Mouse (Mus musculus) MEL (cell line): ENCODE results near the gene Zfp282. TPM values are rescaled to one million over a fixed set of nuclear protein-coding genes. Genes with fewer than 3 reads are reported as not detected.
A peak's percentile ranks its signal among the peaks of the same experiment; 100 is the strongest.

Experiments
- DNase-seq: peaks from one replicate; pipeline ENCODE4 v3.0.0; 2011; ENCODE audit warnings: low read depth, low spot score
- H3K27ac ChIP-seq: 2 replicates; pipeline ENCODE4 v1.5.1; 2012; ENCODE audit warnings: low read depth, mild to moderate bottlenecking, control low read depth, low read length, moderate library complexity; ENCODE audit not compliant: control insufficient read depth
- H3K27me3 ChIP-seq, 2 experiments: fragments of 150-350 bp in 1 of 2; sonication (generic) in 1 of 2; 2 replicates each; pipeline ENCODE4 v1.6.1; 2012; ENCODE audit warnings: low read length in 2 of 2, mild to moderate bottlenecking in 2 of 2, improper control_type of control experiment in 1 of 2, moderate library complexity in 1 of 2; ENCODE audit not compliant: insufficient read depth in 2 of 2, control insufficient read depth in 1 of 2
- H3K36me3 ChIP-seq, 2 experiments: 2 replicates each; pipeline ENCODE4 v1.6.1; 2012 to 2014; ENCODE audit warnings: low read length in 2 of 2, improper control_type of control experiment in 1 of 2, inconsistent platforms in 1 of 2, mild to moderate bottlenecking in 1 of 2; ENCODE audit not compliant: insufficient read depth in 2 of 2, control insufficient read depth in 1 of 2
- H3K4me1 ChIP-seq, 2 experiments: fragments of 150-350 bp in 1 of 2; sonication (generic) in 1 of 2; 2 replicates each; pipeline ENCODE4 v1.6.1; 2012; ENCODE audit warnings: low read length in 2 of 2, improper control_type of control experiment in 1 of 2, mild to moderate bottlenecking in 1 of 2; ENCODE audit not compliant: insufficient read depth in 2 of 2, control insufficient read depth in 1 of 2
- H3K4me3 ChIP-seq, 2 experiments: fragments of 150-350 bp in 1 of 2; sonication (generic) in 1 of 2; 2 replicates each; pipeline ENCODE4 v1.5.1; 2012; ENCODE audit warnings: low read depth in 2 of 2, low read length in 2 of 2, mild to moderate bottlenecking in 2 of 2, moderate library complexity in 2 of 2, control low read depth in 1 of 2, improper control_type of control experiment in 1 of 2; ENCODE audit not compliant: control insufficient read depth in 1 of 2, insufficient read depth in 1 of 2
- H3K79me2 ChIP-seq: 2 replicates; pipeline ENCODE4 v1.6.1; 2012; ENCODE audit warnings: mild to moderate bottlenecking, low read length, moderate library complexity; ENCODE audit not compliant: control insufficient read depth, poor library complexity, insufficient read depth
- H3K9ac ChIP-seq: 2 replicates; pipeline ENCODE4 v1.6.1; 2012; ENCODE audit warnings: low read depth, mild to moderate bottlenecking, control low read depth, low read length, moderate library complexity; ENCODE audit not compliant: control insufficient read depth, poor library complexity, severe bottlenecking
- H3K9me3 ChIP-seq: fragments of 150-350 bp; sonication (generic); replicated peaks from 2 replicates; pipeline ENCODE4 v1.6.1; 2012; ENCODE audit warnings: mild to moderate bottlenecking, low read length, improper control_type of control experiment, moderate library complexity; ENCODE audit not compliant: insufficient read depth
- CHD1 ChIP-seq: IDR thresholded peaks from 2 replicates; pipeline ENCODE4 v1.6.1; 2012; ENCODE audit warnings: low read depth, mild to moderate bottlenecking, inconsistent platforms, low read length, improper control_type of control experiment
- CHD2 ChIP-seq: IDR thresholded peaks from 2 replicates; pipeline ENCODE4 v1.6.1; 2011; ENCODE audit warnings: low read length, improper control_type of control experiment
- CTCF ChIP-seq, 3 experiments: IDR thresholded peaks in 2 of 3; conservative IDR thresholded peaks in 1 of 3; 2 replicates each; pipeline ENCODE4 v1.5.1; 2011 to 2012; ENCODE audit warnings: low read length in 3 of 3, low read depth in 2 of 3, mild to moderate bottlenecking in 2 of 3, improper control_type of control experiment in 1 of 3, inconsistent platforms in 1 of 3, mixed read lengths in 1 of 3, moderate library complexity in 1 of 3; ENCODE audit not compliant: control insufficient read depth in 1 of 3, insufficient read depth in 1 of 3, poor library complexity in 1 of 3, severe bottlenecking in 1 of 3
- ELF1 ChIP-seq: IDR thresholded peaks from 2 replicates; pipeline ENCODE4 v1.6.1; 2014; ENCODE audit warnings: low read depth, mild to moderate bottlenecking, inconsistent platforms, low read length, improper control_type of control experiment, moderate library complexity
- EP300 ChIP-seq, 2 experiments: IDR thresholded peaks; 2 replicates each; pipeline ENCODE4 v1.6.1; 2011; ENCODE audit warnings: improper control_type of control experiment in 2 of 2, low read length in 2 of 2, low read depth in 1 of 2, mild to moderate bottlenecking in 1 of 2
- GABPA ChIP-seq: IDR thresholded peaks from 2 replicates; pipeline ENCODE4 v1.6.1; 2012; ENCODE audit warnings: low read depth, mild to moderate bottlenecking, inconsistent platforms, low read length, improper control_type of control experiment, moderate library complexity
- HCFC1 ChIP-seq: IDR thresholded peaks from 2 replicates; pipeline ENCODE4 v1.6.1; 2012; ENCODE audit warnings: low read depth, mild to moderate bottlenecking, inconsistent platforms, low read length, improper control_type of control experiment, moderate library complexity
- JUND ChIP-seq: IDR thresholded peaks from 2 replicates; pipeline ENCODE4 v1.6.1; 2011; ENCODE audit warnings: low read depth, mild to moderate bottlenecking, improper control_type of control experiment, low read length
- MAFK ChIP-seq: IDR thresholded peaks from 2 replicates; pipeline ENCODE4 v1.6.1; 2011; ENCODE audit warnings: low read depth, mild to moderate bottlenecking, low read length, improper control_type of control experiment, borderline replicate concordance
- MAX ChIP-seq: IDR thresholded peaks from 2 replicates; pipeline ENCODE4 v1.6.1; 2011; ENCODE audit warnings: low read length, improper control_type of control experiment
- MAZ ChIP-seq: IDR thresholded peaks from 2 replicates; pipeline ENCODE4 v1.6.1; 2012; ENCODE audit warnings: low read depth, mild to moderate bottlenecking, inconsistent platforms, low read length, improper control_type of control experiment
- MEF2A ChIP-seq: IDR thresholded peaks from 2 replicates; pipeline ENCODE4 v1.6.1; 2014; ENCODE audit warnings: low read depth, mild to moderate bottlenecking, inconsistent platforms, low read length, improper control_type of control experiment; ENCODE audit not compliant: poor library complexity, insufficient replicate concordance, severe bottlenecking; ENCODE audit errors: extremely low read depth
- MXI1 ChIP-seq: IDR thresholded peaks from 2 replicates; pipeline ENCODE4 v1.6.1; 2011; ENCODE audit warnings: mild to moderate bottlenecking, low read depth, low read length, improper control_type of control experiment
- NELFE ChIP-seq: IDR thresholded peaks from 2 replicates; pipeline ENCODE4 v1.6.1; 2011; ENCODE audit warnings: low read depth, low read length, improper control_type of control experiment
- POLR2A ChIP-seq, 2 experiments: IDR thresholded peaks; 2 replicates each; pipeline ENCODE4 v1.6.1; 2011 to 2012; ENCODE audit warnings: low read length in 2 of 2, mild to moderate bottlenecking in 2 of 2, control low read depth in 1 of 2, improper control_type of control experiment in 1 of 2, low read depth in 1 of 2, moderate library complexity in 1 of 2; ENCODE audit not compliant: control insufficient read depth in 1 of 2, insufficient read depth in 1 of 2, poor library complexity in 1 of 2
- RAD21 ChIP-seq: IDR thresholded peaks from 2 replicates; pipeline ENCODE4 v1.6.1; 2011; ENCODE audit warnings: mild to moderate bottlenecking, low read depth, low read length, improper control_type of control experiment
- RCOR1 ChIP-seq: IDR thresholded peaks from 2 replicates; pipeline ENCODE4 v1.6.1; 2012; ENCODE audit warnings: low read depth, mild to moderate bottlenecking, inconsistent platforms, low read length, improper control_type of control experiment
- SIN3A ChIP-seq: IDR thresholded peaks from 2 replicates; pipeline ENCODE4 v1.6.1; 2012; ENCODE audit warnings: low read length, improper control_type of control experiment, inconsistent platforms
- TCF12 ChIP-seq: IDR thresholded peaks from 2 replicates; pipeline ENCODE4 v1.6.1; 2014; ENCODE audit warnings: low read depth, mild to moderate bottlenecking, inconsistent platforms, low read length, improper control_type of control experiment, moderate library complexity
- UBTF ChIP-seq: IDR thresholded peaks from 2 replicates; pipeline ENCODE4 v1.6.1; 2012; ENCODE audit warnings: low read depth, mild to moderate bottlenecking, inconsistent platforms, low read length, improper control_type of control experiment, moderate library complexity, borderline replicate concordance; ENCODE audit not compliant: insufficient read depth
- USF2 ChIP-seq, 2 experiments: IDR thresholded peaks; 2 replicates each; pipeline ENCODE4 v1.6.1; 2011 to 2012; ENCODE audit warnings: improper control_type of control experiment in 2 of 2, low read length in 2 of 2, borderline replicate concordance in 1 of 2, inconsistent platforms in 1 of 2, low read depth in 1 of 2, mild to moderate bottlenecking in 1 of 2; ENCODE audit not compliant: insufficient read depth in 1 of 2
- ZMIZ1 ChIP-seq: IDR thresholded peaks from 2 replicates; pipeline ENCODE4 v1.6.1; 2012; ENCODE audit warnings: low read depth, mild to moderate bottlenecking, inconsistent platforms, low read length, improper control_type of control experiment, moderate library complexity
- ZNF384 ChIP-seq: IDR thresholded peaks from 2 replicates; pipeline ENCODE4 v1.6.1; 2012; ENCODE audit warnings: low read depth, mild to moderate bottlenecking, inconsistent platforms, low read length, improper control_type of control experiment
- polyA plus RNA-seq, 2 experiments: library from polyadenylated mRNA; stranded (reverse) in 1 of 2; unstranded in 1 of 2; fragments of >175 nt in 1 of 2; fragments of >200 nt in 1 of 2; gene quantifications; 2 replicates each; pipeline versions ENCODE4 v1.2.1 to v1.2.4; 2012; ENCODE audit warnings: low replicate concordance in 2 of 2, low read depth in 1 of 2; ENCODE audit not compliant: insufficient read length in 2 of 2, insufficient read depth in 1 of 2, missing spikeins in 1 of 2
- total RNA-seq: library from RNA; depleted of rRNA; stranded (reverse); fragments of 300-350 nt; gene quantifications from 2 replicates; pipeline ENCODE4 v1.2.3, GENCODE M21; 2012

Zfp282 gene
- total and polyA plus RNA-seq, 3 experiments = 8.2 to 13.8 TPM; not detected in 1

GRCm38 (mm10) chr6:47877461-47878132 is 593 bp downstream of the Zfp282 start:
- TF ChIP-seq NELFE (peak; percentile 67), MAZ (peak; percentile 59; the same call in 1 of the 2 replicates), HCFC1 (peak; percentile 71), CTCF (IDR thresholded peaks at IDR 0.05 in 2 of 3, conservative IDR thresholded peaks at IDR 0.05 in 1 of 3; ENCODE audit: control insufficient read depth in 1 of 3, insufficient read depth in 1 of 3, low read depth in 2 of 3, low read length in 3 of 3, poor library complexity in 1 of 3, severe bottlenecking in 1 of 3) (peak in 2 of 3 experiments; percentile 55 to 64; a peak in 4 of 6 replicates), UBTF (peak; percentile 95; the same call in 1 of the 2 replicates), CHD1 (no peak), TCF12 (0 out of 2 replicates have a peak, but pooled peaks have one; percentile 8), POLR2A (IDR thresholded peaks at IDR 0.05; ENCODE audit: control insufficient read depth in 1 of 2, insufficient read depth in 1 of 2, low read depth in 1 of 2, low read length in 2 of 2, poor library complexity in 1 of 2) (peak; percentile 63 to 78; a peak in 3 of 4 replicates), MXI1 (peak; percentile 48; the same call in 1 of the 2 replicates), MAX (peak; percentile 48; the same call in 1 of the 2 replicates), RAD21 (no peak; the same call in none of the 2 replicates), ZMIZ1 (0 out of 2 replicates have a peak, but pooled peaks have one; percentile 55), ELF1 (no peak), SIN3A (peak; percentile 70)
- Histone ChIP-seq H3K36me3 (peaks cover 0 to 16% of the 10 kb centered on the region in 2 experiments; a peak in 2 of 4 replicates), H3K27me3 (no peaks in the 10 kb centered on the region), H3K9me3 (no peaks in the 10 kb centered on the region), H3K79me2 (peaks cover 12% of the 10 kb centered on the region), H3K27ac (peak overlapping the region; percentile 85), H3K9ac (peak overlapping the region; percentile 99), H3K4me3 (peak overlapping the region; percentile 99 to 100), H3K4me1 (peaks cover 7 to 17% of the 10 kb centered on the region in 2 experiments)
- peak; percentile 86 for DNase-seq

GRCm38 (mm10) chr6:47878133-47878514 is 1.1 kb downstream of the Zfp282 start:
- Histone ChIP-seq H3K9ac (peak overlapping the region; percentile 99), H3K4me3 (peak overlapping the region; percentile 99 to 100), H3K27me3 (no peaks in the 10 kb centered on the region), H3K9me3 (no peaks in the 10 kb centered on the region), H3K36me3 (peaks cover 0 to 16% of the 10 kb centered on the region in 2 experiments; a peak in 2 of 4 replicates), H3K79me2 (peaks cover 12% of the 10 kb centered on the region)
- DNase-seq = peak; percentile 57
- no peak for TF ChIP-seq JUND
- TF ChIP-seq CHD2 = no peak
- TF ChIP-seq USF2 (IDR thresholded peaks at IDR 0.05; ENCODE audit: borderline replicate concordance in 1 of 2, insufficient read depth in 1 of 2, low read depth in 1 of 2, low read length in 2 of 2) = no peak
- TF ChIP-seq ZMIZ1 = no peak
- TF ChIP-seq TCF12 = no peak
- TF ChIP-seq HCFC1 = no peak
- no peak for TF ChIP-seq GABPA
- no peak for TF ChIP-seq NELFE
- no peak for TF ChIP-seq EP300 (IDR thresholded peaks at IDR 0.05; ENCODE audit: low read depth in 1 of 2, low read length in 2 of 2)
- TF ChIP-seq ZNF384 = no peak
- no peak for TF ChIP-seq RCOR1
- no peak for TF ChIP-seq SIN3A
- no peak for TF ChIP-seq MEF2A
- TF ChIP-seq MAFK = no peak
- TF ChIP-seq, all 39 proteins: peak for 0
- H3K27ac ChIP-seq = peak overlapping the region; percentile 39
- peaks cover 7 to 17% of the 10 kb centered on the region in 2 experiments for H3K4me1 ChIP-seq
